Mouse (Mus musculus) heart, adult 9 months (tissue): ENCODE data around the gene Eepd1.

Experiments used
- DNase-seq, 2 experiments: peaks; one replicate each; pipeline ENCODE4 v3.0.0; 2022; ENCODE audit warnings: low spot score in 2 of 2

The Eepd1 gene

GRCm38 (mm10) chr9:25578674-25579596 is 97.6 kb downstream of the Eepd1 start:
- no peak for DNase-seq

- no peak for DNase-seq
Measured at GRCm38 (mm10) chr9:25583621-25584020, 102.3 kb downstream of the Eepd1 start.

- DNase-seq, result no peak
Measured at GRCm38 (mm10) chr9:25585614-25586013, 104.3 kb downstream of the Eepd1 start.

DNA sequence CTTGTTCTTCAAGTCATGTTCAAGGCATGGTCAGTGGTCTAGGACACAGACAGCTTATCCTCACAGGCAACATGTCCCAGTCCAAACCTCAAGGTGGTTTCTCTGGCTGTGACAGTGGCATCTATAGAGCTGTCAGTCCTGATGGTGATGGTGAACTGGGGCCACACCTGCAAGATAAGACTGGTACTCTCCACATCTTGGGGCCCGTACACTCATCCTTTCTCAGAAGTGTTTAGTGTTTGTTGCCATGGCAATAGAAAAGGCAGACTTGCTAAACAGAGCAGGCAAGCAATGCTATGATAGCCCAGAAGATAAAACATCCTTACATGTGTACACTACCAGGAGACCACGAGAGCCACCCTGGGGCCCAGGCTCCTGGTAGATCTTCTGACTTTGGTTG is 107.2 kb downstream of the Eepd1 start:
- no peak for DNase-seq

- no peak for DNase-seq
Measured at GRCm38 (mm10) chr9:25590740-25591139, 109.4 kb downstream of the Eepd1 start.

- peak; percentile 41 to 57 for DNase-seq
Measured at GRCm38 (mm10) chr9:25591390-25592354, 110.3 kb downstream of the Eepd1 start.

DNA sequence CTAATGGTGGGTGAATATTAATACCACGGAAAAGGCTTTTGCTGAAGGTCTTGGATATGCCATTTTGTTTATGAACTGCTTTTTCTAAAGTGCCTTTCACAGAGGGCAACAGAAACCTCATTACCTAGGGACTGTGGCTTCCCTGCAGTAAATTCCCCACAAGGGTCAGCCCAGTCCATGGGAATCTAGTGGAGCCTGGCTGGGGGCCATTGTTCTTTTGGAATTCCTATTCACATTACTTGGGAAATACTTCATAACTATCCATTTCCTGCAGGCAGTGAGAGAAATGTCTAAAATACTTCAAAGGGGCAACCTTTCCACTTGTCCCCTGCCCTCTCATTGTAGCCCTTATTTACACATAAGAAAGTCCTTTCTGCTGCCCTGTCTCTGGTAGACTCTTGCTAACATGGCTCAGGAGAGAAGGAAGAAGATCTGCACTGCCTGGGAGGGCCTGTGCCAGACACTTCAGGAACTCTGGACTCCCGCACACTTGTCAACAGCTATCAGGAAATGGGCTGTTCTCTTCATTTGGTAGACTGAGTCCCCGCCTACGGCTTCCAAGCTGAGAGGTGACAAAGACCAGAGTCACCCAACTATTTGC is 111.1 kb downstream of the Eepd1 start:
- DNase-seq, result peak; percentile 60 to 61

DNA sequence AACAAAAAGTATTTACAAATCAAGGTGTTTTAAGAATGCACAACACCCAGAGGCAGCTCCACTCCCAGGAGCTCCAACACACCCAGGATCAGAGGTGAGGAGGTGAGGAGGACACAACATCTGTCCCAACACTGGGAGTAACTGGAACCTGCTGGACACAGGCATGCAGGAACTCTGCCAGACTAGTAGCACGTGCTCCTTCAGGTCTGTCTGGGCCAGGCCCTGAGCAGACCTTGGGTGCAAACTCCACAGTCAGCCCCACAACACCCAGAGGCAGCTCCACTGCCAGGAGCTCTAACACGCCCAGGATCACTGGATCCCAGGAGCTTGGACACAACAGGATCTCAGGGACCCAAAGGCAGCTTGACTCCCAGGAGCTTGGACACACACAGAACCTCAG is 143.4 kb downstream of the Eepd1 start:
- no peak for DNase-seq

DNA sequence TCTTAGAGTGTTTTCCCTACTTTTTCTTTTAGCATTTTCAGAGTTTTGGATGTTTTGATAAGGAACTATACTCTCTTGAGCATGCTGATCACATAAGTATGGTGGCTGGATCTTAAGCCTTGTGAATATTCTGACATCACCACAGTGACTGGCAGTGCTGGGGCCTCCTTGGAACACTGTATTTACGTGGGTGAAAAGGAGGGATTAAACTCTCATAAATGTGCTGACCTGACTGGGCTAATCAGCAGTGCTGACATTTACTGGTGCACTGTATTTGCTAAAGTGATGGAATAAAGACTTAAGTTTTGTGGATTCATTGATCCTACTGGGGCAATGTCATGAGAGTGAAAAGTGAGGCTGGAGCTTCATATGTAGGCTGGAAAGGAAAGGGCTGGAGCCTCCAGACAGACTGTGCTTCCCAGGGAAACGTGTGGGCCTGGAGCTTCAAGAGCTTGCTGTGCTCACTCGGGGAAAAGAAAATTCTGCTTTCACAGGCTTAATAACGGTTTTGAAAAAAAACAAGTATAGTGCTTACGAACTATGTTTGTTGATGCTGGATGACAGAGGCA is 148.3 kb downstream of the Eepd1 start:
- no peak for DNase-seq
